Mouse (Mus musculus) embryonic fibroblast, embryonic 13.5 days (primary cell): ENCODE results near the gene Hook1. TPM values are rescaled to one million over a fixed set of nuclear protein-coding genes. Genes with fewer than 3 reads are reported as not detected.

Experiments
- H3K27ac ChIP-seq: 2 replicates; pipeline ENCODE4 v1.5.1; 2012; ENCODE audit warnings: low read length, control low read depth, inconsistent platforms; ENCODE audit not compliant: insufficient read depth
- H3K4me1 ChIP-seq: 2 replicates; pipeline ENCODE4 v1.6.1; 2011; ENCODE audit warnings: low read length; ENCODE audit not compliant: control insufficient read depth, insufficient read depth
- H3K4me3 ChIP-seq: 2 replicates; pipeline ENCODE4 v1.5.1; 2011; ENCODE audit warnings: mild to moderate bottlenecking, control low read depth, low read length; ENCODE audit not compliant: insufficient read depth
- CTCF ChIP-seq: IDR thresholded peaks from 2 replicates; pipeline ENCODE4 v1.5.1; 2011; ENCODE audit warnings: mild to moderate bottlenecking, control low read depth, low read length, moderate library complexity, borderline replicate concordance; ENCODE audit not compliant: insufficient read depth
- POLR2A ChIP-seq: IDR thresholded peaks from 2 replicates; pipeline ENCODE4 v1.6.1; 2011; ENCODE audit warnings: low read depth, mild to moderate bottlenecking, control low read depth, low read length, moderate library complexity
- polyA plus RNA-seq: library from polyadenylated mRNA; stranded (reverse); fragments of >200 nt; gene quantifications from 2 replicates; pipeline ENCODE4 v1.2.4, GENCODE M21; 2011; ENCODE audit warnings: low read depth; ENCODE audit not compliant: missing spikeins, insufficient read length

Hook1 gene
- 1.3 and 2.2 TPM in 2 replicates for polyA plus RNA-seq

GRCm38 (mm10) chr4:95966928-95967724 is at the start of gene Hook1:
TSS of gene Hook1 (plus strand) at chr4:95967240.
- Histone ChIP-seq H3K27ac (no peak within 1 kb of the TSS), H3K4me3 (peak within 1 kb of the TSS; percentile 44), H3K4me1 (no peaks in the 10 kb centered on the region)
- no peak for TF ChIP-seq POLR2A
- TF ChIP-seq CTCF = no peak

- TF ChIP-seq POLR2A (no peak), CTCF (no peak)
- Histone ChIP-seq H3K4me1 (peaks cover 2% of the 10 kb centered on the region), H3K4me3 (no peak overlapping the region), H3K27ac (peak overlapping the region; percentile 63)
These were observed 49.3 kb upstream of the Hook1 start for GRCm38 (mm10) chr4:95917703-95918102.

DNA sequence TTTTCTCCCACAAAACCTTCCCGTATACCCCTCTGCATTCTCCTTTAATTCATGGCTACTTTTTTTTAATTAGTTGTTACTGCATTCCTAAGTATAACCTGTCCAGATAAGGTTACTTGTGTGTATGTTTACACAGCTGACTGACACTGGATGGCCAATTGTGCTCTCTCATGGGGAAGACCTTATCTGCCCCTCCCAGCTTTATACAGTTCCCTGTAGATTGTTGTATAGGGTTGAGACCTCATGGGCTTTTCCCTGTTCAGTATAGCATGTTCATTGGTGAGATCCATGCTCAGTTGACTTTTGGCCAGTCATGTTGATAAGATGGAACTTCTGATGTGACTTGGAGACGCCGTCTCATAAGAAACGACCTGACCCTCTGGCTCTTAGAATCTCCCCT is 46.6 kb upstream of the Hook1 start:
- TF ChIP-seq POLR2A (no peak), CTCF (no peak)

GRCm38 (mm10) chr4:95924210-95925184 is 42.5 kb upstream of the Hook1 start:
- Histone ChIP-seq H3K27ac (no peak overlapping the region), H3K4me3 (no peak overlapping the region), H3K4me1 (no peaks in the 10 kb centered on the region; the same call in 1 of the 2 replicates)
- TF ChIP-seq CTCF (peak; percentile 93), POLR2A (no peak)

More for the DNA sequence above, 46.6 kb upstream of the Hook1 start:
- H3K4me1 ChIP-seq = no peaks in the 10 kb centered on the region
- H3K4me3 ChIP-seq = no peak overlapping the region
- no peak overlapping the region for H3K27ac ChIP-seq

- Histone ChIP-seq H3K4me3 (no peak overlapping the region), H3K27ac (no peak overlapping the region), H3K4me1 (peaks cover 2% of the 10 kb centered on the region; the same call in 1 of the 2 replicates)
- TF ChIP-seq CTCF = no peak
- no peak for TF ChIP-seq POLR2A
These were observed 38.2 kb upstream of the Hook1 start for GRCm38 (mm10) chr4:95928846-95929245.

GRCm38 (mm10) chr4:95929936-95930335 is 37.1 kb upstream of the Hook1 start:
- TF ChIP-seq CTCF (no peak), POLR2A (no peak)
- Histone ChIP-seq H3K27ac (no peak overlapping the region), H3K4me3 (no peak overlapping the region), H3K4me1 (peaks cover 2% of the 10 kb centered on the region; the same call in 1 of the 2 replicates)

- Histone ChIP-seq H3K4me3 (no peak overlapping the region), H3K4me1 (peaks cover 2% of the 10 kb centered on the region; the same call in 1 of the 2 replicates), H3K27ac (peak overlapping the region; percentile 53; the same call in 1 of the 2 replicates)
- no peak for TF ChIP-seq CTCF
- TF ChIP-seq POLR2A = no peak
These were observed 35.7 kb upstream of the Hook1 start for GRCm38 (mm10) chr4:95931331-95931730.

DNA sequence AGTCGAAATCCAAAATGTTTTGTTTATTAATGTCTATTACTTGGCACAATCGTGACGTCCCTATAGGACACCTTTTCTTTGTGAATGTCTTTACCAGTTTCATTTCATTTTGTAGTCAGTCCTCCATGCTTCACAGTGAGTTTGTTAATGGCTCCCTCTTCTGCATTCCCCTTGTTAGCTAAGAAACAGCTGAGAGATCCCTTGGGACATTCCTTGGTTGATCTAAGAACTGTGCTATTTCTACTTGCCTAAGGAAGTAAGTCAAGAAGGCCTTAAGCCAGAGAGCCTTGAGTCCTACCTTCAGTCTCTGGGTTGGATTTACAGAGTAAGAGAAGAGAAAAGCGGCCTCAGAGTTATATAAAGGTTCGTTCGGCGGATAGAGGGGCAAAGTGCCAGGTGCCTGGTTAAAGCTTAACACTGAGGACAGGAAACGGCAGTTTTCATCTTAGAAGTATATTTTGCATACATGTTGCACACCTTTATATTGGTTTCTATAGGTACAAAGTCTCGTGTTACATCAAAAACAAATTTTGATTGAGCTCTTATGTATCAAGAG is 33.2 kb upstream of the Hook1 start:
- 0 out of 2 replicates have a peak overlapping the region, but pooled peaks have one; percentile 11 for H3K27ac ChIP-seq
- no peak overlapping the region for H3K4me3 ChIP-seq
- peaks cover 2% of the 10 kb centered on the region; the same call in 1 of the 2 replicates for H3K4me1 ChIP-seq
- TF ChIP-seq CTCF (no peak), POLR2A (no peak)

GRCm38 (mm10) chr4:95934384-95935035 is 32.5 kb upstream of the Hook1 start:
- no peak for TF ChIP-seq CTCF
- H3K27ac ChIP-seq = 0 out of 2 replicates have a peak overlapping the region, but pooled peaks have one; percentile 11
- H3K4me3 ChIP-seq = no peak overlapping the region
- peaks cover 2% of the 10 kb centered on the region; the same call in 1 of the 2 replicates for H3K4me1 ChIP-seq
